Mouse (Mus musculus): ENCODE measurements around the gene Kcnj6.

Kcnj6 gene

GRCm38 (mm10) chr16:94997340-94997849 lies at the start of gene Kcnj6:
TSS of gene Kcnj6 (minus strand) at chr16:94997701.
- DNase-seq: peak; percentile 86 to 88

DNA sequence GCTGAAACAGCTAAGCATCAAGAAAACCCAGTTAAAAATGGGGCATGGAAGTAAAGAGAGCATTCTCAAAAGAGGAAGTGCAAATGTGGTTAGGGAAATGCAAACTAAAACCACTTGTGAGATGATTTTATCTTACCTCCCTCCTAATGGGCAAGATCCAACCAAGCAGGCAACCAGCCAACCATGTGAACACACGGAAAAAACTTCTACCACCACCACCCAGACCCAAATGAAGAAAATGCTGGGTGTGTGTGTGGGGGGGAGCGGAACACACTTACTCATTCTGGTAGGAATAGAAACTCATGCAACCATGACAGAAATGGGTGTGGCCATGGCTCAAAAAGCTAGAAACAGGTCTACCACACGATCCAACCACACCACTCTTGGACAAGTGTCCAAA lies 12.4 kb upstream of the Kcnj6 start:
- no peak for DNase-seq

DNA sequence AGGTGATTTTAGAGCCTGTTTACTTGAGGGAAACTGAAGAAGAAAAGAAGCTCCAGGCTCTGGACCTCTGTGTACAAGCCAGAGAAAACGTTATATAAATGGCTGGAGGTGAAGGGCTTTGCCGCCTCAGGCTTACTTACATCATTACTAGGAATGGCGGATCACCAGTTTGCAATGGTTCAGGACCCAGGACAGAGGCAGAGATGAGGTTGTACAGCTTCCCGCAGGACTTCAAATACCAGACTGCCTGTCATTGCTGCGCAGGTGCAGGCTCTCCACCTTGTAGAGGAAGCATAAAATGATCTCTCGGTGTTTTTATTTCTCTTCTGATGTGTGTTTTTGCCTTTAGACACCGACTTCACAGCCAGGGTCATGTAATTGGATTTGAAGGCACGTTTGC lies 7.1 kb upstream of the Kcnj6 start:
- no peak for DNase-seq

GRCm38 (mm10) chr16:94999551-94999950 lies 2.0 kb upstream of the Kcnj6 start:
- DNase-seq: no peak

DNA sequence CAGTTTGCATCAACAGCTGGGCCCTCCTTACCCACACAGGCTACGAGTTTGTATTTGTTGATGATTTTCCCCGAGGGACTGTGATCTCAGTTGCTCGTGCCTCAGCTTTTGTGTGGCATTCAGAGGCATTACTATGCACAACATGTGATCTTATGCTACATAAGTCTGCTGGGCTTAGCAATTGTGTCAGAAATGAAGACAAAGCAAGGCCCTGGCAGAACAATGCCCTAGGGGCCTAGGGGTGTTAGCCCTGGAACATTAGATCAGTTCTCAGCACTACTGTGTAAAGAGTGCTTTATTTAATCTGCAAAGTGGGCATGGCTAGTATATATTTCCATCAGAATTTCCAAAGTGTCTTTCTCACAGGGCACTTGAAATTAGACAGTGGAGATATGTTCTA lies 1.5 kb upstream of the Kcnj6 start:
- no peak for DNase-seq

DNA sequence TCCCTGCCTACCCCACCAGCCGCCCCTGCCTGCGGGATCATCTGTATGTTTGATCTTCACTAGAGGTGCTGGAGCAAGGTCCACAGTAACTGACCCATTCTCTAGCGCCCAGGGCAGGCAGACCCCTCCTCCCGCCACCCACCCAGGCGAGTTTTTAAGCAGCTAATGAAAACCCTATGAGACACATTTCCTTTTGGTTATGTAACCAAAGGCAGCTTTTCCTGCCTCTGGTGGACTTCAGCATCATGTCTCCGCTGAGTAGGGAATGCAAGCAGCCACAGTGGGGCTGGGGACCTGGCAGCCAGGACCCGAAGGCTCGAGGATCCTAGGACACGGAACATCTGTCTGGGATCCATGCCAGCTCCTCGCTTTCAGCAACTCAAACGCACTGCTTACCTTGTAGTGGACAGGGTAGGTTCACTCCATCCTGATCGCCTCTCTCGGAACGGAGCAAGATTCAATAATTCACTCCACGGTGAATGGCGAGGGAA lies 665 bp downstream of the Kcnj6 start:
- peak in 1 of 2 experiments; percentile 55 for DNase-seq

DNA sequence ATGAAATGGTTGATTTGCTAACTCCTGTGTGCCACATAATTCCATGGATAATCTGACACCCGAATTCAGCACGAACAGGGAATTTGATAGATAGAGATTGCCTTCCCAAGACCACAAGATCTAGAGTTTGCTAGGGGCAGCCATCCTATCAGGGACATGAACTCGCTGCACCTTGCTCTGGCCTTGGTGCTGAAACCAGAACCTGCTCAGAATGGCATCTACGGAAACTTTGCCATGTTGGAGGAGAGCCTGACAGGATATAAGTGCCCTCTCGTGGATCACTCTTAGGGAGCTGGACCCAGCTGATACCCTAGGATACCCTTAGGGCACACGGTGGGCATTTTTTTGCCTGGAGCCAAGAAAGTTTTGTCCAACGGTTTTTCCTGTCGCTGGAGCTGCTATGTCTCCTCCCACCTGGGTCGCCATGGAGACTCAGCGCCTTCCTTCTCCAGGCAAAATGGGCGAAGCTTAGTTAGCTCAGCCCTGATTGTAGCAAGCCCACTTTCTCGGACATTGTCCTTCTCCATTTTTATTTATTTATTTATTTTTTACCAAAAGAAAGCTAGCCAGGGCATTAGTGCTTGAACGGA lies 1.9 kb downstream of the Kcnj6 start:
- peak; percentile 48 to 49 for DNase-seq

GRCm38 (mm10) chr16:94994924-94995323 lies 2.6 kb downstream of the Kcnj6 start:
- DNase-seq: peak in 1 of 2 experiments; percentile 34

DNA sequence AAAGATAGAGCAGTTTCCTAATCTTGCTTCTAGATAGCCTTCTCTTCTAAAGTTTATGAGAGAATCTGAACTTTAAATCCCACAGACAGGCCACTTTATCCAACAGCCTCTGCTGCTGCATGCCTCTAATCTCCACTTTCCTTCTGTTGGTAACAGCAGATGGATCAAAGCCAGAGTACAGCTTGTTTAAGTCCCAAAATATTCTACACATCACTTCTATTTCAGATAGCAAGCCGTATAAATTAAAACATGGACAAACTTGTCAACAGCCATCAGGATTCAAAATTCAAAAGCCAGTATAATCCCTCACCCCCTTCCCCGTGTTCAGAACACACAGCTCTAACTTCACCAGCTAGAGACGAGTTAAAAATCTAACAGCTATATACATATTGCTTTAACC lies 3.4 kb downstream of the Kcnj6 start:
- no peak for DNase-seq

- DNase-seq: no peak
These were observed 7.4 kb downstream of the Kcnj6 start for GRCm38 (mm10) chr16:94990114-94990513.

DNA sequence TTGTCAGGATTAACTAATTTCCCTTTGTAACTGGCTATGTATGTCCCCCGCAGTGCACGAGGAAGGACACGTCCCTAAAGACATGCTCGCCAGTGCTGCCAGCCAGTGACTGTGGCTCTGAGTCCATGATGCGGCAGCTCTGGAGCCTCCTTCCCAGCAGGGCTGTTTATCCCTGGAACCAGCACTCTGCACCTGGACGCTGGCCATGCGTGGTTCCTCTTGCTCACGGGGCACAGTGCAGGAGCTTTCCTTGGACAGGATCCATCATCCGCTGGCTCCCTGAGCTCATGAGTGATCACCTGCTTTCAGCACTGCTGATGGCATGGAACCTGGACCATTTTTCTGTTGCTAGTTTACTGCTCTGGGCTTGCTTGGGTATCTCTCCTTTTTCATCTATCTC lies 10.8 kb downstream of the Kcnj6 start:
- peak; percentile 91 to 92 for DNase-seq

DNA sequence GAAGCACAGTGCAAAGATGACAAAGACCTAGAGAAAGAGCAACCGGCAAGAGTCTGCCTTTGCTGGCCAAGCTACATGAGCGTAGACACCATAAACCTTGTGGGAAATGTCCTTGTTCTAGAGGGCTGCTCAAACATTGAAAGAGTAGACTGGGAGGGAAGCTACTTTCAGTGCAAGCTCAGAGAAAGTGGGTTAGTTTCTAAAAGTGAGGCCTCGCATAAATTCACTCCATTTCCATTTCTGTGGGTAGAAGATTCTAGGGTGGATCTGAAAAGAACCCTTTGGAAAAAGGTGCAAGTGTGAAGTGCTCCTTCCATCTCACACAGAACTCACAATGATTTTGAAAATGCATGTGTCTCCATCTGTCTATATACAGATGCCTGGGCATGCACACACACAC lies 13.2 kb downstream of the Kcnj6 start:
- no peak for DNase-seq

DNA sequence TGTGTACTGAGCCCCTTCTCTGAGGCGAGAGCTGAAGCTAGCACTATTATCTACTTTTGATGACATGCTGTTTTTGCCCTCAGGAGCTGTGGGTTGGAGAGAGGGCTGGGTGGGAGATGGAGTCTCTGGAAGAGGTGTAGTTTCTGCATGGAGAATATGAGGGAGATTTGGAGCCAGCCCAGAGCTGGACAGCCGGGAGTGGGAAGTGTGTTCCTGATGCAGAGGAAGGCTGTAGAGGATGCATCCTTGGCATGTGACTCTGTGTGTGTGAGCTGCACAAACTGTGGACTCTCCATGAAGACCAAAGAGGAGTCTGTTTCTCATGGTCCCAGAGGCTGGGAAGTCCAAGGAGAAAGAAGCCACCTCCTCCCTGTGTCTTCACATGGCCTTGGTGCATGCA lies 17.1 kb downstream of the Kcnj6 start:
- DNase-seq: no peak

DNA sequence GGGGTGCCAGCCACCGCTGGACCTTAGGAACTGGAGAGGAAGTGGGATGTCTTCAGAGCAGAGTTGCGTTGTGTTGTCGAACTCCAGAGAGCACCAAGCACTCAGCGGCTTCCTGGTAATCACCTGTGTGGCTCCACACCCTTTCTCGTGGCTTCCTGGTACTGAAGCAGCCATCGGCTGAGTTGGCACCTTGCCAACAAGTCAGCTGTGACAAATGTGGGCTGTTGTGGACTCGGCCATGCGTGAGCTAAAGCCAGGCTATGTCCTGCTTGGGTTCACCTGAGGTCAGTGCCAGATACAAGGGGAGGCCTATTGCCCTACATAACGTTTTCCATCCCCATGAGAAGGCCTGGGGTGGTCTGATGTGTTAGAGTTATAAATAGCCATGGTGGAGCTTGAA lies 18.0 kb downstream of the Kcnj6 start:
- DNase-seq: peak; percentile 45 to 55

DNA sequence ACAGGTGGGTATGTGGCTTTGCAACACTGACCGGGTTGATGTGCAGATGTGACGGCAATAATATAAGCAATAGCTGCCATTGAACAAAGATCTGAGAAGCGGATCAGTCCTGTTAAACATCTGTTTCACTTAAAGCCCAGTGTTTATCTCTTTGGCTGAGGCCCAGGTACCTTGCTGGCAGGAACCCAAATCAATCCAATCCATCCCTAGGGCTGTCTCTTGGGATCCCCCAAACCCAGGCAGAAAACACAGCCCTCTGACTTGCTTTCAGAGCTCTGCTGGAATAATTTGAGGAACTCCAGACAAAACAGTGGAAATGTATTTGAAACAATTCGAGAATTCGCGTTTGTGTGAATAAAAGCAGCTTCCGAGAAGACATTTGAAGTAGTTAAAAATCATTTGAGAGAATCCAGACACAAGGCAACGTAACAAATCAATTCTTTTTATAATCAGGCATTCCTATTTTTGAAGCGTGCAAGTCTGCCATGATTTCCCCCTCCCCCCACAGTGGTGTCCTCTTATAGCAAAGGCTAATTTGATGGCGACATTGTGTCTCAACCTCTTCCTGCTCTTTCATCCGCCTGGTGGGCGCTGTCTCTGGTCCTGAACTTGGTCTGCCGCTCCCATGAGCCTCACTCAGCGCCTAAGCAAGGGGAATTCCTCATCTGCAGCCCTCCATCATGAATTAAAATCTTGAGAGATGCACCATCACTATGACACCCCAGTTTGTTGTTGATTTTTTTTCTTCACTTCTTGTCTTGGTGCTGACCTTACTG lies 25.2 kb downstream of the Kcnj6 start:
- DNase-seq: no peak

- peak; percentile 49 to 50 for DNase-seq
These were observed 28.6 kb downstream of the Kcnj6 start for GRCm38 (mm10) chr16:94968941-94969340.

GRCm38 (mm10) chr16:94968472-94968871 lies 29.0 kb downstream of the Kcnj6 start:
- DNase-seq: no peak

DNA sequence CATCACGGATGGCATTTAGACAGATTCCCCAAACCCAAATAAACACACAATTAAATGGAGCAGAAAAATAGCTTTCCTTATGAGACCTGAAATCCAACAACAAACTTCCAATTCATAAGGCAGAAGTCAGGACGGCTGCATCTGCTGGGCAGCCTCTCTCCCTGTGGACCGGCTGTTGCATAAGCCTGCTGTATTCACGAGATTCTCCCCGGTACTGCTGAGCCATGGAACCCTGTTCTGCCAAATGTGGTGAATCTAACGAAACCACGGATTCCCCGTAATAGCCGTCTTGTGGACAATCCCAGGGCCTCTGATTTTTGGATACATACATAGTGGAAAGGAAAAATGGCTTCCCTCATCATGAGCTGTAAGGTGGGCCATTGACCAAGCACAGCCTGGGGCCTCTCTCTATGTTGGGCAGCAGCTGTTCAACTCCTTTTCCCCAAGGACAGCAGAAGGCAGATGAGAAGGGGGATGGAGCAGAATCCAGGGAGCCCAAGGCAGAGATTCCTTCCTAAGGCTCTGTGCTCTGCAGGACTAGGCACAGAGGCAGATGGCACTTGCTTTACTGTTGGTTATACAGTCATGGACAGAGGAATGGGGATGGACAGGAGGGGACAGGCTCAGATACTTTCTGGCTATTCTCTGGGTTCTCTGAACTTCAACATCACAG lies 40.2 kb downstream of the Kcnj6 start:
- peak; percentile 28 to 41 for DNase-seq

DNA sequence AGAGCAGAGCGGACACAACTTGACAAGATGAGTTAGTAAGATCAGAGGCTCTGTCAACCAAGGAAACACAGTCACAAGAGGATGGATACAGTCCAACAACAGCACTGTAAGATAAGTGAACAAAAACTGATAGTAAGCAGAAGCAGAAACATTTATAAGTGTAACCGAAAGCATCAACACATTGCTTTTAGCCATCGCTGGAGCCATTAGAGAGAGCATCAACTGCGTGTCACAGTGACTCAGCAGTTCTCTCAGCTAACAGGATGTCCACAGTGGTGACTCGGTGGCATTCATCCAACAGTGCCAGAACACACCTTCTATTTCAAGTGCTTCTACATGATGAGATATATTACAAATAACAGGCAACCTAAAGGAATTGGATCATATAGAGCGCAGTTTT lies 41.1 kb downstream of the Kcnj6 start:
- DNase-seq: peak; percentile 46 to 57

DNA sequence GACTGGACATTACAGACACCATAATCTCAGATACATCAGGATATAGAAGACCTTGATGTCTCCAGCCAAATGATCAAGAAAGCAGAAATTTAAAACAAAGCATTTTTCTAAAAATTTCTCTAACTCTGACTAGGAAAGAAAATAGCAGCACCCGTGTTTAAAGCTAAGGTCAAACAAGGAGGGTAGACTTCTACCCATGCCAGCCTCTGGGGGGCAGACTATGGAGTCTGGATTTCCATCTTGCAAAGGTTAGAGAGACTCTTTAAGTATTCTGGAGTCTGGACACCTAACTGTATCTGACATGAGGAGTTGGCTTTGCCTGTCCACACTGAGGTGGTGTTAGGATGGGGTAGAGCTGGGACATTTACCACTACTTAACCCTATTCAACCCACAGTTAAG lies 44.2 kb downstream of the Kcnj6 start:
- no peak for DNase-seq

DNA sequence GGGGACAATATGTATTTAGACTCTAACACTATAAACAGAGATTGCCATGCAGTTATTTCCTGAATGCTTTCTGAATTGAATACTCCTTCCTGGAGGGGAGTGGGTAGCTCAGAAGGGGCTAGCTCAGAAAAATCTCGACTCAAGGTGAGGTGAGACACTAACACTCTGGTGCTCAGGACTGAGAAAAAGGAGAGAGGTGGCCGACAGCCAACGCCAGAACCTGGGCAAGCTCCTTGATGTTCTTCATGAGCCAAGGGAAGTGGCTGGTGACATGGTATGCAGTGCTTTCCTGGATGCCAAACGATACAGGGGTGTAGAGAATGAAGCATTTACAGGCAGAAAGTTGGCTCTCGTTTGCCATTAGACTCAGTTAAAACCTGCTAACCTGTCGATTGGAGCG lies 48.3 kb downstream of the Kcnj6 start:
- peak; percentile 55 to 56 for DNase-seq

DNA sequence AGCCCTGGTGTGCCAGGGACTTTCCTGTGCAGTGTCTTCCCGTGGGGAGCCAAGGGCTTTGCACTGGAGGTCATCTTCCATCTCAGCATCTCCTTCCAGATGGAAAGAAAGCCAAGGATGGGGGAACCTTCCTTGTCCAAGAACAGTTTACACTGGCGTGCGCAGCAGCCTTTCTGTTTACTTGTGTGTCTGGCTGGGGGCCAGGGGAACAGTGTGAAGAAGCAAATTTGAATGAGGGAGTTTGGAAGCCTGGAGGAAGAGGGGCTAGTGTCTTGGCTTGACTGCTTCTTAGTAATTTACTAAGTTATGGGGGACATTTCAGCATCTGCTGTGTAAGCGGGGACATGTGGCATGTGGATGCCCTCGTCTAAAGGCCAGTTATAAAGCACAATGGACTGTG lies 50.7 kb downstream of the Kcnj6 start:
- DNase-seq: peak in 1 of 2 experiments; percentile 47

- DNase-seq: no peak
These were observed 64.8 kb downstream of the Kcnj6 start for GRCm38 (mm10) chr16:94932702-94933101.

Measured in cerebellum, postnatal 36 days (tissue).